Mouse (Mus musculus): Measurements from ENCODE around the gene Larp6.

The Larp6 gene

DNA sequence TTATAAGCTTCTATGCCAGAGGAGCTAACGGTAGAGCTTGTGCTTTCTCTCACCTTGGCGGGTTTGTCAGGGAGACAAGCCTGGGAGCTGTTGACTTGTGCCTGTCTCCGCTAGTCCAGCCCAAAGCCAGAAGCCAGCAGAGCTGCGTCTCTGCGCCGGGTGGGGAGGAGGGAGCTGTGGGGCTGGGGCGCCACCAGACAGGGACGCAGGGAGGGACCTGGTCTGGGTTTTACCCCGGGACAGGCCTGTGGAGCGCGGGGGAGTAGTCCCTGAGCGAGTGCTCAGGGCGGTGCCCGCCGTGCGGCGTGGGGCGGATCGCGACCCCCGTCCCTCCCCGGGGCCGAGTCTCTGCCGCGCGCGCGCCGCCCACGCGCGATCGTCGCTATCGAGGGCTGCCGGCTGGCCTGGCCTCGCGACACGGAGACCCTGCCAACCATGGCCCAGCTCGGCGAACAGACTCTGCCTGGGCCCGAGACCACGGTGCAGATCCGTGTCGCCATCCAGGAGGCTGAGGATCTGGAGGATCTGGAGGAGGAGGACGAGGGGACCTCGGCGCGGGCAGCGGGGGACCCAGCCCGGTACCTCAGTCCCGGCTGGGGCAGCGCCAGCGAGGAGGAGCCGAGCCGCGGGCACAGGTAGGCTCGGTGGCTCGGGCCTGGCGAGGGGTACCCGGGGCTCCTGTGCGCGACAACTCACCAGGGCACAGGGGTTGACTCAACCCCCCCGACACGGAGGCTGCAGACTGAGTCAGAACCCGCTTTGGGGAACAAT is at the start of gene Larp6:
TSS of gene Larp6 (plus strand) at position 219 of the 771 bp plus-strand sequence.
- no peak for DNase-seq (ENCODE audit: low spot score in 2 of 2)

DNA sequence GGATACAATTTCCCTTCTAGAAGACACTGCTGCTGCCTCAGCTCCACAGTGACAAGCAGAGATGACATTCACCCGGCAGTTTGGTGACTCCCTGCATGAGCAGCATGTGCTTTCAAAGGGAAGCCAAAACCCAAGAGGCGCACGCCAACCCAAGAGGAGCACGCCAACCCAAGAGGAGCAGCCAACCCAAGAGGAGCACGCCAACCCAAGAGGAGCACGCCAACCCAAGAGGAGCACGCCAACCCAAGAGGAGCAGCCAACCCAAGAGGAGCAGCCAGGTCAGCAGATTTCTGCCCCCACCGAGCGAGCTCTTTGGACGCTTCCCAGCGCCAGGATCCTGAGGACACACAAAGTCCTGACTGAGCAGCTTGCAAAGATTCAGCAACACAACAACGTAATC is 48.4 kb upstream of the Larp6 start:
- DNase-seq (ENCODE audit: low spot score in 2 of 2) = no peak

DNA sequence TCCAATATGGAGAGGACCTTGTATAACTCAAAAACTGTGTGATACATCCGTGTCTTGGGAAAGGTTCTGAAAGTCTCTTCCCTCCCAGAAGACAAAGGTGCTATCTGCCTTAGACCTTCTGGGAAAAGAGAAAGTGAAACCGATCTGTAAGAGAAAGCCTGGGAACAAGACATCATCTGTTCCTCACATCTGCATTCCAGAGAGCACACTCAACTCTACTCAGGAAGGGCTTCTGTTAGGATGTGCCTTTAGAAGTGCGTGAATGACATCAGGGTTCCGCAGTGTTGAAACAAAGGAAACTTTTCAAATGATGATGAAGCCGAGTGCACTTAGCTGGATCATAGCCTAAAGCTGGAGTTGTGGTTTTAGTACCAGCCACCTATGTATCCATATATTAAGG is 47.9 kb upstream of the Larp6 start:
- no peak for DNase-seq (ENCODE audit: low spot score in 2 of 2)

DNA sequence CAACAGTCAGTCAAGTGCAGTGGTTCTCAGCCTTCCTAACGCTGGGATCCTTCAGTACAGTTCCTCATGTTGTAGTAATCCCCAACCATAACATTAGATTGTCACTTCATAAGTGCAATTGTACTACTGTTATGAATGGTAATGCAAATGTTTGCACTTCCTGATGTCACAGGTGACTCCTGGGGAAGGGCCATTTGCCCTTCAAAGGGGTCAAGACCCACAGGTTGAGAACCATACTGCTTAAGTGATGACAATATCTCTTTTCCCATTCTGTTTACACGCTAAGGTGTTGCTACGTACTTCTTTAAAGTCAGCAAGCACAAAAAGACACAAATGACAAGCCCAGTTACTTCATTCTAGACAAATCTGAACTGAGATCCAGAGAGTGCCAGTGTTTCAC is 47.3 kb upstream of the Larp6 start:
- no peak for DNase-seq (ENCODE audit: low spot score in 2 of 2)

DNA sequence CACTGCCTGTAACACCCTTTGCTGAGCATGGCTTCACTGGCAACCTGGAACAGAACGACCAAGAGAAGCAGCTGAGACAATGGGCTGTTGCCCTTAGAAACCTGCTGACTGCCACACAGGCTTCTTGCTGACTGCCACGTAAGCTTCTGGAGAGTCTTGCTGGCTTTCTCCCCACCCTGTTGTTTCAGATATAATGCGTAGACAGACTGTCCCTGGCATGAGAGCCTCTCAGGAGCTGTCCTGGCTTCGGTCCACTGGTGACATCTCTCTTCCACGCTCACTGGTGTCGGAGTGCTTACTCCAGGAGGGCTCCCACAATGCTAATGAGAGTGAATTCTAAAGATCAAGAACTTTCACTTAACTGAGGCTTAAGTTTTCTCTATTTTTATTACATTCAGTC is 43.9 kb upstream of the Larp6 start:
- DNase-seq (ENCODE audit: low spot score in 2 of 2) = no peak

DNA sequence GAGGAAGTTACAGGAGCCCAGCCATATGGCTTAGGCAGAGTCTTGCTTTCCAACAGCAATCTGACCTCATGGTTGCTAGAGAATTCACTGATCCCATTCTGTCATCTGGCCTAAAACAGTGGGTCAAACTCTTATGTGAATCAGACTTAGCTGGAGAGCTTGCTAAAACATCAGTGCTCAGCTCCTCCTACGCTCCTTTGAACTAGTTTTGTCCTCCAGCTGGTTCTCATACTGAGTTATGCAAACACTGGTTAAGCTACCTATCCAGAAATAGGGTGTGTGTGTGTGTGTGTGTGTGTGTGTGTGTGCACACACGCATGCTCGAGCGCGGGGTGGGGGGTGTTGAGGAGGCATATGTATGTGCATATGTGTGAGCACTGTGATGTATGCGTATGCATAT is 40.2 kb upstream of the Larp6 start:
- DNase-seq (ENCODE audit: low spot score in 2 of 2) = no peak

DNA sequence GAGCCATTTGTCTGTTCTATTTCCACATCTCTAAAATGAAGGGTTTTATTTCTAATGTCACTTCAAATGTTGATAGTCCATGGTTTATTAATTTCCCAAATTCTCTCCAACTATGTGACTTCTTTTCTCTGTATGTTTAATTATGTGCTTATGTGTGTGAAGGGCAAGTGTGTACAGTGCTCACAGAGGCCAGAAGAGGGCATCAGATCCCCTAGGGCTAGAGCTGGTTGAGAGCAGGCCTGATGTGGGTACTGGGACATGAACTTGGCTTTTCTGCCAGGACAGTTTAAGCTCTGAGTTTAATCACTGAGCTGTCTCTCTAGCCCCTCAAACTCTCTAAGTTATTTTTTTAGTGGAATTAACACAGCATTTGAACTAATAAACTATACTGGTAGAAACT is 38.0 kb upstream of the Larp6 start:
- DNase-seq (ENCODE audit: low spot score in 2 of 2) = no peak

DNA sequence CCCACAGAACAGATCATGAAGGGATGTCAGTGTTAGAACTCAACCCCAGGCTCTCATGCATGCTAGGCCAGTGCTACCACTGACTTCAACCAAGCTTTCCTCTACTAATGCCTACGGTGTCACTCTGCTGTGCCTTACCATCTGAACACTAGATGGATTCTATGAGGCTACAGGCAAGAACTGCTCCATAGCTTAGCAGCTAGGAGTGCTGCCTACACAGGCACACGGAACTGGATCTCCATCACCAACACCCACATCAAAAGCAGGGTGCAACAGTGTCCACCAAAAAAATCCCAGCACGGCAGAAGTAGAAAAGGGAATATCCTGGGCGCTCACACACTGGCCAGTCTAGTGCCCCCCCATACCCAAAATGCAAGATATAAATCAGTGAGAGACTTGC is 36.4 kb upstream of the Larp6 start:
- DNase-seq (ENCODE audit: low spot score in 2 of 2) = no peak

DNA sequence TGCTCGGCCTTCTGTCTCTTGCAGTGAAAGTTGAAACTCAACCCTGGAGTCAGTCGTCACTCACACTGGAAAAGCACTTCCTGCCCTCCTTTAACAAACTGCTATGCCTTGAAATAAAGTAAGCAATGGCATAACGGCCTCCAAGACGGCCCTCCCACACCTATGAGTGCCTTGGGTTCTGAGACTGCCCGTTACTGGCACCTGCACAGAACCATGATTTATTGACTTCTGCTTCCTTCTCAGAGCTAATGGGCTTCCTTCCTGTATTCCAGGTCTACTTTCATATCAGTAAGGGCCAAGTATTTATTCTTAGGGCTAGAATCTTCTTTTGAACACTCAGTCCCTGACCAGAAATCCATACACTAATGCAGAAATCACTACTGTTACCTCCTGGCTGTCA is 33.9 kb upstream of the Larp6 start:
- no peak for DNase-seq (ENCODE audit: low spot score in 2 of 2)

DNA sequence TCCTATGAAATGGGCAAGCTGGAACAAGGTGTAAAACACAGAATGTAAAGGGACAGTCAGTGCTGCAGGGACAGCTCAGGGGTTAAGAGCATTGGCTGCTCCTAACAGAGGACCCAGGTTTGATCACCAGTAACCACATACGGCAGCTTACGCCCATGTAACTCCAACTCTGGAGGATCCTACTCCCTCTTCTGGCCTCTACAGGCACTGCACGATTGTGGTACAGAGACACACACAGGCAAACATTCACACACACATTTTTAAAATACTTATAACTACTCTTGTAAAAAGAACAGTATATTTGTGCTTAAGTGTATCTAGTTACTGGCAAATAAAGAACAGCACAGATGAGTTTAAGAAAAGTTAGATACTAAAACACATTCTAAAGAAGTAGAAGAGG is 31.8 kb upstream of the Larp6 start:
- DNase-seq (ENCODE audit: low spot score in 2 of 2) = no peak

DNA sequence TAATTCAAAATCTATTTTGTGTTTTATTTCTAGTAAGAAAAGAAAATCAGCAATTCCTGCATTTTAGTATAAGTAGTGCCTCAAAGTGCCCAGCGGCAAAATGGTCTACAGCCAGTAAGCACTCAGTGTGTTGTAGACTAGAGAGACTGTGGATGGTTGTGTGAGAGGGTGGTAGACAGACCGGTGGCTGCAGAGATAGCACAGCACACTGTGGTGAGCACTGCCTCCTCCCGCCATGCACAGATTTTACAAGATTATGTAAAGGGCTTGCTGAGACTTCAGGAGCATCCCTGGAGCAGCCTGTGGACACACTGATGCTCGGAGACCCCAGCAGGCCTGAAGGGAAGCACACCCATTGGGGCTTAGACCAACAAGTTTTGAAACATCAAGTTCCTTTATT is 30.0 kb upstream of the Larp6 start:
- no peak for DNase-seq (ENCODE audit: low spot score in 2 of 2)

DNA sequence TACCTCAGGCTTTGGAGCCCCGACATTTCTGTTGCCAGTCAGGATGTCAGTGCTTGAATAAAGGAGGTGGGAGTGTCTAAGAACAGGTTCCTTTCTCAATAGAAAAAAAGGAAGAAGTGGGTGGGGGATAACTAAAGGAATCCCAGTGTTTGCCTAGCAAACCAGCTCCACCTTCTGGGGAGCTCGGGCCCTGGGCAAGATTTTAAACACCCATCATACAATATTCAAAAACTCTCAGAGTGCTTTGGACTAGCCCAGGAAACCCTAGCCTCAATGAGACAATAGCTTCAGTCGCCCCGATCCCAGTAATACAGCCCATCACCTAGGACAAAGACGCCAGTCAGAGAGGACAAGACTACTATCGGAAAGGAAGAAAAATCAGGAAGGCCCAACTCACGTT is 25.4 kb upstream of the Larp6 start:
- no peak for DNase-seq (ENCODE audit: low spot score in 2 of 2)

DNA sequence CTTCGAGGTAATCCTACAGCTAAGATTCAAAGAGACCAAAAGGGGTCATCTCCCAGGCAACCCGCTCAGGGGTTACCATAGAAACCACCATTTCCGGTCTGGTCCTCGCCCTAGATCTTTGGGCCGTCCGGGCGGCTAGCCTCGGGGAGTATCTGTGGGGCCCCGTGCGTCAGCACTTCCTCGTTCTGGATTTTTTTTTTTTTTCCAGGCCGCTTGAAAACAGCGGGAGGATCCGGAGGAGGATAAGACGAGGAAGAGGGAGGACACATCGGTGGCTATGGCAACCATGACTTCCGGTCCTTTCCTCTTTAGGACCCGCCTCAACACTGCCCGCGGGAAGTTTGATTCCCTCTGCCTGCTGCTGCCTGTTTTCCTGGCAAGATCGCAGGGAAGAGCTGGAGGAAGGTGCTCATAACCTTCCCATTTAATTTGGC is 24.9 kb upstream of the Larp6 start, which contains the start of gene Lrrc49:
TSS of gene Lrrc49 (minus strand) at position 268 of the 434 bp plus-strand sequence.
- peak; percentile 65 to 71 for DNase-seq (ENCODE audit: low spot score in 2 of 2)

DNA sequence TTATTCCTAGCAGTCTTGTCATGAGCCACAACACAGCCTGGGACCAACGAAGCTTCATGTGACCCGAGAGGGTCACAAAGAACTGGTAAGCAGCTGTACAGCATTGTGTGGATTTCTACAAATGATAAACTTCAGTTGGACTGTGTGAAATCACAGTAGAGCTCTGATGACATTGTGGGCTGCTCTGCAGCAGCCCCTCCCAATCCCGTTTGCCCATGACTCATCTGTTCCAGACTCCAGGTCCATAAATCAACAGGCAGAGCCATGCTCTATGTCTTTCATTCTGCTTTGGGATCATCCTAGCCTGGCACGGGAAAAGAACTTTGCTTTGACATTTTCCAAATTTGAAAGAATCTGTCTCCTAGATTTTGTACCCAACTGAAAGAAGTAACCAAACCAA is 20.2 kb upstream of the Larp6 start:
- no peak for DNase-seq (ENCODE audit: low spot score in 2 of 2)

DNA sequence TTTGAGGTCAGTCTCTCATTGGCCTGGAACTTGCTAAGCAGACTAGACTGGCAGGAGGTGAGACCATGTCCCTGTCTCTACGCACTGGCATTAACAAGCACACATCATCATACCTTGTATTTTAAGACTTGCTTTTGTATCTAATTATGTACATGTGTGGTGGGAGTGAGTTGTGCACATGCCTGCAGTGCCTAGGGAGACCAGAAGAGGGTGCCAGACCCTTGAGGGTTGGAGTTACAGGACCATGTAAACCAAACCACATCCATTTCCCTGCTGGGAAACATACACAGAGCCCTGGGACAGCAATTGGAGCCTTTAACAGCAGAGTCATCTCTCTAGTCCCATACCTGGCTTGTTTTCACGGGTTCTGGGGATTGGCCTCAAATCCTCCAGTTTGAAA is 18.8 kb upstream of the Larp6 start:
- peak in 1 of 2 experiments; percentile 32 for DNase-seq (ENCODE audit: low spot score in 2 of 2)

DNA sequence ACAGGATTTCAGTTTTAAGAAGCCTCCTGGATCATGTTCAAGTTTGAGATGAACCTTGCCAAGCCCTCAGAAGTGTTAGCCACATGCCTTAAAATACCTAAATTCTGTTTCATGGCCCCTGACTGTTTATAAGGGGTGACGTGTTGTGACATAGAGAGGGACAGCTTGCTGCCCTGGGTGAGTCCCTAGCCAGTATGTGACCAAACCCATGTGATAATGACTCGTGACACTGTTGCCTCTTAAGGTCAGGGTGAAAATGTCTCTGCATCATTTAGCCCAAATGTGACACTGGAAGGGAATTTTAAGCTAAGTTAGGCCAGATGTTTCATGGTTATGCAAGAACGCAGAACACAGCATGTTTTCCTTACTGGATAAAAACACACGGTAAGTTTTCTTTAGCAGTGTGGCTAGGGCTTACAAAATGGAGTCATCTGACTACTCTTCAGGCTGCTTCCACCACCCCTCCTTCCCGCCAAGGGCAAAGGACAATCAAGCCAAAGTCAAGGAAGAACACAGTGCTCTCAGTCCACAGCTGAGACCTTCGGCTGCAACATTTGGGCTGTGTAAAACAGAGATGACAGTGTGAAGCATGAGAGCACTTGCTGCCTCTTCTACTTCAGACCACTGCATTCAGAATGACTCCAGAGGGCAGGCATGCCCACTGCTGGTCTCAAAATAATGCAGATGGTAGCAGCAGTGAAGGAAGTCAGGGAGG is 16.4 kb upstream of the Larp6 start:
- no peak for DNase-seq (ENCODE audit: low spot score in 2 of 2)

DNA sequence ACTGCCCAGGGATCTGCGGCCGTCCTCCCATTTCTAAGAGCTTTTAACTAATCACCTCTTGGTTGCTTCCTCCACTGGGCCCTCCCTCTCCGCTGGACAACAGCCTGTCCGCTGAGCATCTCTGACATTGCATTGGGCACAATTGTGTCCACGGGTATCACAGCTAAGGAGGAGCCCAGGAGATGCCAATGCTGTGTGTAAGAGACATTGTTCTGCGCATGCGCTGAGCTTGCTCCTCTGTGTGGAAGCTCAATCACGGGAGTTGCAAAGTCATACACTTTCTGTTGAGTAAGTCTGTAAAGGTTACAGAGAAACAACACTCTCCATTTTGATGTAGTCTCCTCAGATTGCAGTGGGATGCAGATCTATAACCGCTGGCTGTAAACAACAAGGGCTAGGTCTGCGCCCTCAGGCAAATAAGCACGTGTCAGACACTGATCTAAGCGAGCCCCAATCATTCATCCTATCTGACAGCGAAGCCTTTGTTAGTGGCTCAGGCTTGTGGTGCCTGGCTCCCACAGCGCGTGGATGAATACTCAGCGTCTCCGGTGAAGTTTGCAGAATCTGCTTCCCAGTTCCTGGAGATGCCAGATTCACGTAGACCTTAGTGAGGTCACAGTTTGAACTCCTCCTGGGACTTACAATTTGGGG is 13.1 kb upstream of the Larp6 start:
- no peak for DNase-seq (ENCODE audit: low spot score in 2 of 2)

DNA sequence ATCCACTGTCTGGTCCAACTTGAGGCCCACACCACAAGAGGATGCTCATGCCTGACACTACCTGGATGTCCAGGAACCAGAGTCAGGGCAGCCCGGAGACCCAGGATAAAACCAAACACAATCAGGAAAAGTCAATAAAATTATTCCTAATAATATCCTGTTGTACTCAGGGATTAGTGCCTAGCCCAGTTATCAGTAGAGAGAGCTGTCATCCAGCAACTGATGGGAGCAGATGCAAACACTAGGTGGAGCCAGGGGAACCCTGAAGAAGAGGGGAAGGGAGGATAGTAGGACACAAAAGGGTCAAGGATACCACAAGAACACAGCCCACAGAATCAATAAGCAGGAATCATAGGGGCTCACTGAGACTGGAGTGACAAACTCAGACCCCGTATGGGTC is 5.2 kb upstream of the Larp6 start:
- no peak for DNase-seq (ENCODE audit: low spot score in 2 of 2)

DNA sequence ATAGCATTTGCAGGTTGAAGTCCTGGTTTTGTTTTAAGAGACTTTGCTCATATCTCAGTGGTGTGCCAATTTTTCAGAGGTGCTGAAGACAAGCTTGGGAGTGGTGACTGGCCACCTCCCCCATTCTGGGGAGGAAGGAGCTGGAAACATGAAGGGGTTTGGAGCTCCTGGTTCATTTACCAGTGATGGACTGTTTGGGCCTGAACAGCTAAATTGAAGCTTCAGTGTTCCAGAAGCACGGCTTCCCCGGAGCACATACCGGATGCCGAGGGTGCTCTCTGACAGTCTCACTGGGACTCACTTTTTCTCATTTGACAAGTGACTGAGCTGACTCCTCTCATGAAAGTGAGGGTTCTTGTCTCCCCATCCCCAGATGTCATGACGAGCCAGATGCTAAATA is 4.2 kb upstream of the Larp6 start:
- no peak for DNase-seq (ENCODE audit: low spot score in 2 of 2)

DNA sequence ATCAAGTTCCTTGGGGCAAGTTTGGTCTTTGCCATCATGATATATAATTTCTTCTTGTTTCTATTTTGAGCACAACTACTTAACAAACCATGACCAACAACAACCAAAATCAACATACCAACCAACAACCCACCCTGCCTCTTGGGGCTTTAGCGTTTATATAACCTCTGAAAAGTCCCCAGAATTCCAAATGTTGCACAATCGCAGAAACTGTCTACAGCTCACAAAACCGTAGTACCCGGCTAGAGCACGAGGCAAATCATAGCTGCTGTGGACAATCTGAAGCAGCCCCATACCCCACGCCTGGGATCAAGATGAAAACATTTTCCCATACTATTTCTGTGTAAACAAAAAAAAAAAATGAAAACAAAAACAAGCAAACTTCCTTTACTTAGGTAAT is 3.1 kb upstream of the Larp6 start:
- no peak for DNase-seq (ENCODE audit: low spot score in 2 of 2)

DNA sequence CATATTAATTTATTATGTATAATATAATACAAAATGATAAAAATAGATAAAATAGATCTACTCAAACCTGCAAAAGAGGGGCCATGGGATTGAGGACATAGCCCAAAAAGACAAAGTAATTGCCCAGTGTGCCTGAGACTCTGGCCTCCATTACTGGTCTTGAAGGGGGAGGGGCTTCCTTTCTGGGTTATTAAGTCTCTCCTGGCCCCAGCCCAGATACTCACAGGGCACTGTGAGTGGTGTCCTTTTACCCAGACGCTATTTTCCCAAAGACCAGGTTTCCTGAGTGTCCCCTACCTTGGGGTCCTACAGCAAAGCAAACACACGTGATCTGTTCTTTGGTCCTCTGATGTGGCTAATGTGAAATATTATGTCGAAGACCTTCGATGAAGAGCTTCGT is 778 bp upstream of the Larp6 start:
- DNase-seq (ENCODE audit: low spot score in 2 of 2) = no peak

DNA sequence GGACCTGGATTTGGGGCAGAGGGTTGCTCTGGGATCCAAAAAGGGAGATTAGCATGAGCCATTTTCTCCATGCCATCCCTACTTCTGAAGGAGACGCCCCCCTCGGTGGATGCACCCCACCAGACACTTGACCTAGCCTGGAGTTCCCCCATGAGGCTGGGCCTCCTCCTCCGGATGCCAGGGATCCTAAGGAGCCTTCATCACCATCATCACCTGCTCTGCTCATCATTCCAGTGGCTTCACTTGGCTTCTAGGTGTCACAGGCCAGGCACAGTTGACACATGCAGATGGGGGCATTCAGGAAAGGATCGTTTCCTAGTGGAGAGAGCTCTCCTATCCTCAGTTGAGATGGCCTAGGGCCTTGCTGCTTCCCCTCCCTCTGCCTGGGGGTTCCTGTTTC is 827 bp downstream of the Larp6 start:
- DNase-seq (ENCODE audit: low spot score in 2 of 2) = no peak

DNA sequence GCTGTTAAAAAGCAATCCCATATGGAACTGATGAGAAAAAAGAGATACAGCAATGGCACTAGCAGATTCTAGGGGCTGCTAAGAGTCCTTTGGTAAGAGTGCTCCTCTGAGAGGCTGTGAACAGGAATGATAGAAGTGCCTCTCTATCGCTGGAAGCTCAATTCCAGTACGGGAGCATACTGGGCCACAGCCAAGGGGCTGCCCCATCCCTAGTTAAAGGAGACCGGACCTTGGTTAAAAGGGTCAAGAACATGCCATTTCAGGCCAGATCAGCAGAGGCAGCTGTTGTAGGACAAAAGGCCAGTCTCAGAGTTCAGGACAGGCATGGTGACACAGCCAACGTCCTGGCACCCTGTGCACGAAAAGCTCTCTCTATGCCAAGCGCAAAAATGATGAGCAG is 1.4 kb downstream of the Larp6 start:
- DNase-seq (ENCODE audit: low spot score in 2 of 2) = no peak
